Mouse (Mus musculus) inflammation-experienced regulatory T-cells, adult 16 weeks (primary cell): Measurements from ENCODE around the gene Rft1. TPM values are rescaled to one million over a fixed set of nuclear protein-coding genes. Genes with fewer than 3 reads are reported as not detected.

ENCODE experiments used
- polyA plus RNA-seq: library from polyadenylated mRNA; unstranded; fragments of 100-300 nt; shearing (Covaris generic); gene quantifications from one replicate; pipeline ENCODE4 v1.2.1, GENCODE M21; 2017

Rft1 gene
- polyA plus RNA-seq: 15.9 TPM

GRCm38 (mm10) chr14:30653943-30654659, at the start of gene Rft1:
Gene Rft1, plus strand, starts transcription at chr14:30654360.

GRCm38 (mm10) chr14:30625856-30626726, 28.1 kb upstream of the Rft1 start, which contains the start of gene Prkcd:
Gene Prkcd, minus strand, starts transcription at chr14:30626210.

GRCm38 (mm10) chr14:30714799-30715617, 60.8 kb downstream of the Rft1 start, which contains the start of gene Sfmbt1:
Gene Sfmbt1, plus strand, starts transcription at chr14:30714849.

Other genes starting within 250 kb of the Rft1 start
- gene Dcp1a, start 174.8 kb upstream of the Rft1 start, polyA plus RNA-seq: 85.3 TPM
- 4.0 TPM for gene Cacna1d, start 162.9 kb upstream of the Rft1 start, polyA plus RNA-seq
- gene Tkt, start 106.0 kb upstream of the Rft1 start, polyA plus RNA-seq: 243 TPM
- gene Prkcd, start 28.1 kb upstream of the Rft1 start, polyA plus RNA-seq: 92.2 TPM
- 15.9 TPM for gene Sfmbt1, start 60.5 kb downstream of the Rft1 start, polyA plus RNA-seq
- 5.2 TPM for gene Tmem110, start 171.2 kb downstream of the Rft1 start, polyA plus RNA-seq
- 0.39 TPM for gene Mustn1, start 224.8 kb downstream of the Rft1 start, polyA plus RNA-seq
- not detected for gene Itih4, start 232.1 kb downstream of the Rft1 start, polyA plus RNA-seq